Mouse (Mus musculus) heart, embryonic 12.5 days (tissue): Measurements from ENCODE around the gene Inca1. TPM values are rescaled to one million over a fixed set of nuclear protein-coding genes. Genes with fewer than 3 reads are reported as not detected.
A peak's percentile ranks its signal among the peaks of the same experiment; 100 is the strongest.

Source experiments
- ATAC-seq: fragments of 200-750 bp; cut with Nextera tagmentation; 2 replicates; pipeline ENCODE4 v1.8.0; 2017; ENCODE audit warnings: moderate TSS enrichment, moderate library complexity; ENCODE audit not compliant: insufficient number of reproducible peaks, low FRiP score
- H3K27ac ChIP-seq: fragments of 300-500 bp; sonication (generic); 2 replicates; pipeline ENCODE4 v1.5.1; 2016; ENCODE audit warnings: mild to moderate bottlenecking, moderate library complexity; ENCODE audit not compliant: poor library complexity, severe bottlenecking
- H3K27me3 ChIP-seq: fragments of 300-500 bp; sonication (generic); replicated peaks from 2 replicates; pipeline ENCODE4 v1.6.1; 2016; ENCODE audit warnings: mild to moderate bottlenecking, moderate library complexity
- H3K36me3 ChIP-seq: fragments of 300-500 bp; sonication (generic); 2 replicates; pipeline ENCODE4 v1.6.1; 2016; ENCODE audit warnings: mild to moderate bottlenecking, moderate library complexity
- H3K4me1 ChIP-seq: fragments of 300-500 bp; sonication (generic); replicated peaks from 2 replicates; pipeline ENCODE4 v1.6.1; 2016; ENCODE audit warnings: mild to moderate bottlenecking
- H3K4me2 ChIP-seq: fragments of 300-500 bp; sonication (generic); 2 replicates; pipeline ENCODE4 v1.6.1; 2016; ENCODE audit warnings: mild to moderate bottlenecking, moderate library complexity
- H3K4me3 ChIP-seq: fragments of 300-500 bp; sonication (generic); 2 replicates; pipeline ENCODE4 v1.5.1; 2016; ENCODE audit warnings: mild to moderate bottlenecking
- H3K9ac ChIP-seq: fragments of 300-500 bp; sonication (generic); 2 replicates; pipeline ENCODE4 v1.6.1; 2016; ENCODE audit warnings: mild to moderate bottlenecking, moderate library complexity
- H3K9me3 ChIP-seq: fragments of 300-500 bp; sonication (generic); replicated peaks from 2 replicates; pipeline ENCODE4 v1.6.1; 2016; ENCODE audit warnings: mild to moderate bottlenecking, moderate library complexity
- WGBS: fragments of 180-500 bp; shearing (Covaris S2); methylation state at CpG from one replicate; pipeline ENCODE4 v1.1.7; 2016; 5-methylcytosine and 5-hydroxymethylcytosine counted together
- polyA plus RNA-seq: library from polyadenylated mRNA; unstranded; fragments of >200 nt; fragmentation: Nextera tagmentation; extraction: Ambion mirVana; gene quantifications from 2 replicates; pipeline ENCODE4 v1.2.1, GENCODE M21; 2016

Inca1 gene
- polyA plus RNA-seq, 1 experiment from 2014 or later = 1.7 TPM

GRCm38 (mm10) chr11:70650322-70651175 is 49.4 kb downstream of the Inca1 start:
- H3K27me3 ChIP-seq = no peaks in the 10 kb centered on the region
- ATAC-seq = no peak
- H3K36me3 ChIP-seq = peaks cover 49% of the 10 kb centered on the region
- 68% methylated on average over 12 of the region's 12 CpGs for WGBS
- H3K9ac ChIP-seq = peak overlapping the region; percentile 44
- H3K4me2 ChIP-seq = peak overlapping the region; percentile 23
- peaks cover 55% of the 10 kb centered on the region for H3K4me1 ChIP-seq
- peak overlapping the region; percentile 10; the same call in 1 of the 2 replicates for H3K27ac ChIP-seq
- no peak overlapping the region; the same call in 1 of the 2 replicates for H3K4me3 ChIP-seq
- H3K9me3 ChIP-seq = no peaks in the 10 kb centered on the region

- peak overlapping the region; percentile 98 for H3K4me2 ChIP-seq
- peaks cover 62% of the 10 kb centered on the region for H3K36me3 ChIP-seq
- no peaks in the 10 kb centered on the region for H3K9me3 ChIP-seq
- H3K27me3 ChIP-seq = no peaks in the 10 kb centered on the region
- 80% methylated on average over 8 of the region's 8 CpGs for WGBS
- H3K27ac ChIP-seq = 0 out of 2 replicates have a peak overlapping the region, but pooled peaks have one; percentile 23
- H3K4me3 ChIP-seq = peak overlapping the region; percentile 89; the same call in 1 of the 2 replicates
- ATAC-seq = no peak
- 0 out of 2 replicates have a peak overlapping the region, but pooled peaks have one; percentile 52 for H3K9ac ChIP-seq
- H3K4me1 ChIP-seq = peaks cover 62% of the 10 kb centered on the region
Measured at GRCm38 (mm10) chr11:70649185-70649734, 50.7 kb downstream of the Inca1 start.

- WGBS = 69% methylated on average over 4 of the region's 4 CpGs
- Histone ChIP-seq H3K36me3 (peaks cover 68% of the 10 kb centered on the region), H3K4me1 (peaks cover 62% of the 10 kb centered on the region), H3K4me3 (peak overlapping the region; percentile 89), H3K9ac (peak overlapping the region; percentile 89), H3K9me3 (no peaks in the 10 kb centered on the region), H3K4me2 (peak overlapping the region; percentile 98), H3K27ac (peak overlapping the region; percentile 95), H3K27me3 (no peaks in the 10 kb centered on the region)
- no peak for ATAC-seq
Measured at GRCm38 (mm10) chr11:70648512-70648911, 51.4 kb downstream of the Inca1 start.

GRCm38 (mm10) chr11:70647716-70648420 is 52.1 kb downstream of the Inca1 start:
- 4% methylated on average over 28 of the region's 28 CpGs for WGBS
- H3K4me1 ChIP-seq = peaks cover 60% of the 10 kb centered on the region

GRCm38 (mm10) chr11:70646691-70647650 is 53.0 kb downstream of the Inca1 start, which contains the start of the genes Rnf167 and Slc25a11:
Gene Rnf167 (plus strand): TSS chr11:70647235.
Gene Slc25a11 (minus strand): TSS chr11:70647479.
- under 1% methylated on average over 63 of the region's 63 CpGs for whole genome bisulfite sequencing
- peak; percentile 89 for ATAC-seq
- Histone ChIP-seq H3K4me3 (peak within 1 kb of the TSS; percentile 89), H3K4me1 (peaks cover 51% of the 10 kb centered on the region), H3K9ac (peak within 1 kb of the TSS; percentile 97), H3K27me3 (no peaks in the 10 kb centered on the region), H3K4me2 (peak within 1 kb of the TSS; percentile 98), H3K27ac (peak within 1 kb of the TSS; percentile 99), H3K9me3 (no peaks in the 10 kb centered on the region), H3K36me3 (peaks cover 68% of the 10 kb centered on the region)

More at GRCm38 (mm10) chr11:70647716-70648420, 52.1 kb downstream of the Inca1 start:
- H3K4me3 ChIP-seq = peak overlapping the region; percentile 89
- peaks cover 74% of the 10 kb centered on the region for H3K36me3 ChIP-seq
- H3K9ac ChIP-seq = peak overlapping the region; percentile 89
- 0 out of 2 replicates have a peak, but pooled peaks have one; percentile 7 for ATAC-seq
- no peaks in the 10 kb centered on the region for H3K9me3 ChIP-seq
- no peaks in the 10 kb centered on the region for H3K27me3 ChIP-seq
- peak overlapping the region; percentile 95 for H3K27ac ChIP-seq
- H3K4me2 ChIP-seq = peak overlapping the region; percentile 98

GRCm38 (mm10) chr11:70646259-70646555 is 53.7 kb downstream of the Inca1 start:
- Histone ChIP-seq H3K9me3 (no peaks in the 10 kb centered on the region), H3K36me3 (peaks cover 61% of the 10 kb centered on the region), H3K4me3 (peak overlapping the region; percentile 80), H3K9ac (peak overlapping the region; percentile 97), H3K27ac (peak overlapping the region; percentile 99), H3K4me1 (peaks cover 45% of the 10 kb centered on the region), H3K27me3 (no peaks in the 10 kb centered on the region), H3K4me2 (peak overlapping the region; percentile 93)
- ATAC-seq = no peak
- WGBS = 28% methylated on average over 3 of the region's 3 CpGs

- H3K36me3 ChIP-seq = peaks cover 56% of the 10 kb centered on the region
- H3K9ac ChIP-seq = peak overlapping the region; percentile 97
- H3K9me3 ChIP-seq = no peaks in the 10 kb centered on the region
- peak overlapping the region; percentile 93 for H3K4me2 ChIP-seq
- H3K4me3 ChIP-seq = peak overlapping the region; percentile 80
- ATAC-seq = no peak
- H3K4me1 ChIP-seq = peaks cover 39% of the 10 kb centered on the region
- H3K27me3 ChIP-seq = no peaks in the 10 kb centered on the region
- peak overlapping the region; percentile 99 for H3K27ac ChIP-seq
- WGBS = 79% methylated on average over 12 of the region's 12 CpGs
Measured at GRCm38 (mm10) chr11:70645461-70646258, 54.3 kb downstream of the Inca1 start.

- Histone ChIP-seq H3K27me3 (no peaks in the 10 kb centered on the region), H3K9ac (peak overlapping the region; percentile 97; the same call in 1 of the 2 replicates), H3K4me1 (peaks cover 38% of the 10 kb centered on the region), H3K9me3 (no peaks in the 10 kb centered on the region), H3K4me2 (no peak overlapping the region), H3K27ac (no peak overlapping the region), H3K36me3 (peaks cover 47% of the 10 kb centered on the region), H3K4me3 (no peak overlapping the region)
- ATAC-seq = no peak
- WGBS = 96% methylated on average over 8 of the region's 8 CpGs
Measured at GRCm38 (mm10) chr11:70644564-70645103, 55.3 kb downstream of the Inca1 start.

- no peaks in the 10 kb centered on the region for H3K27me3 ChIP-seq
- peaks cover 33% of the 10 kb centered on the region for H3K36me3 ChIP-seq
- H3K4me1 ChIP-seq = peaks cover 39% of the 10 kb centered on the region
- no peak for ATAC-seq
- H3K4me3 ChIP-seq = no peak overlapping the region
- no peak overlapping the region for H3K9ac ChIP-seq
- WGBS = 87% methylated on average over 6 of the region's 6 CpGs
- no peak overlapping the region for H3K27ac ChIP-seq
- H3K4me2 ChIP-seq = no peak overlapping the region
- H3K9me3 ChIP-seq = no peaks in the 10 kb centered on the region
Measured at GRCm38 (mm10) chr11:70643051-70643450, 56.9 kb downstream of the Inca1 start.
